Mouse (Mus musculus) heart, embryonic 11.5 days (tissue): ENCODE measurements at regions not wholly inside any gene's neighbourhood (a gene's known extent, or its start where the extent isn't known, plus 50 kb on each side); places are given as distances from the start of the nearest gene placed in this dataset.
"Not testable (repeated sequence)": the region's sequence is repeated elsewhere in the genome, so short reads cannot be mapped to it uniquely, and the experiment has no call there.

Experiments
- ATAC-seq: fragments of 200-750 bp; cut with Nextera tagmentation; replicated peaks from 2 replicates; pipeline ENCODE4 v1.8.0; 2017; ENCODE audit warnings: moderate library complexity; ENCODE audit not compliant: insufficient number of reproducible peaks, low FRiP score, low TSS enrichment
- H3K27ac ChIP-seq: fragments of 300-500 bp; sonication (generic); 2 replicates; pipeline ENCODE4 v1.5.1; 2014; ENCODE audit warnings: mild to moderate bottlenecking, low read depth, low read length
- H3K27me3 ChIP-seq: fragments of 300-500 bp; sonication (generic); 2 replicates; pipeline ENCODE4 v1.6.1; 2014; ENCODE audit warnings: mild to moderate bottlenecking, low read length, mixed read lengths; ENCODE audit not compliant: control insufficient read depth, insufficient read depth
- H3K36me3 ChIP-seq: fragments of 300-500 bp; sonication (generic); 2 replicates; pipeline ENCODE4 v1.6.1; 2014; ENCODE audit warnings: mild to moderate bottlenecking, low read length, moderate library complexity, mixed read lengths; ENCODE audit not compliant: control insufficient read depth, insufficient read depth
- H3K4me1 ChIP-seq: fragments of 300-500 bp; sonication (generic); 2 replicates; pipeline ENCODE4 v1.6.1; 2014; ENCODE audit warnings: low read length; ENCODE audit not compliant: control insufficient read depth, insufficient read depth
- H3K4me2 ChIP-seq: fragments of 300-500 bp; sonication (generic); 2 replicates; pipeline ENCODE4 v1.6.1; 2014; ENCODE audit warnings: mild to moderate bottlenecking, moderate library complexity
- H3K4me3 ChIP-seq: fragments of 300-500 bp; sonication (generic); 2 replicates; pipeline ENCODE4 v1.5.1; 2014; ENCODE audit warnings: low read depth, low read length
- H3K9ac ChIP-seq: fragments of 300-500 bp; sonication (generic); 2 replicates; pipeline ENCODE4 v1.6.1; 2014; ENCODE audit warnings: mild to moderate bottlenecking, low read depth, low read length, moderate library complexity
- H3K9me3 ChIP-seq: fragments of 300-500 bp; sonication (generic); replicated peaks from 2 replicates; pipeline ENCODE4 v1.6.1; 2016; ENCODE audit warnings: low read length; ENCODE audit not compliant: control insufficient read depth
- WGBS: fragments of 180-500 bp; shearing (Covaris S2); extraction: QIAGEN DNeasy Blood & Tissue Kit; methylation state at CpG from one replicate; pipeline ENCODE4 v1.1.7; 2014; ENCODE audit not compliant: insufficient replicate concordance; 5-methylcytosine and 5-hydroxymethylcytosine counted together

DNA sequence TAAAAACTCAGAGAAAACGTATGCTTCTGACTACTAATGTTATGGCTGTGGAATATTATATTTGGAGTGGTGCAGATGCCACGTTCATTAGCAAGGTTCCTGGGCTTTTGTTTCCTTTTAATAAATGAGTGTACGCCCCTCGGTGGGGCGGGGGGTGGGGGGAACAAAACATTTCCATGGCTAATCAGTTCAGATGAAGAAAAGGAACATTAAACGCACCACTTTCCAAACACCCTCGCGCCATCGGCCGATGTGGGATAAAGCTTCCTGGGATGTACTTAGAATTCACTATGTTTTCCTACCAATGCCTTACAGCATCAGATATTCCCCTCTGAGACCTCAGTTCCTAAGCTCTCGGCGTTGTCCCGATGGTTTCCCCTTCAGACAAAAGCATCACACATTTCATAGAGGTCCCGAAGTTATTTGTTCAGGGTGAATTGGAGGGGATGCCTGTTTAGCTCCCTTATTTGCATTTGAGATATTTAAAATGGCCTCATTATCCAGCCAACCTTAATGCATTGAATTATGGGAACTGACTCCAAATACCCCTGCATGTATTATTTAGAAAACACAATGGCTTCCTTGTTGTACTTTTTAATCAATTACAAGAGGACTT is 155.5 kb upstream of the Pmfbp1 start:
- Histone ChIP-seq H3K4me1 (no peaks in the 10 kb centered on the region), H3K27me3 (no peaks in the 10 kb centered on the region)
- no peak for ATAC-seq

GRCm38 (mm10) chr8:109340647-109341046 is 153.2 kb upstream of the Pmfbp1 start:
- H3K4me3 ChIP-seq, H3K4me2 ChIP-seq, H3K9me3 ChIP-seq, H3K27me3 ChIP-seq, H3K27ac ChIP-seq, H3K9ac ChIP-seq, H3K36me3 ChIP-seq, H3K4me1 ChIP-seq, ATAC-seq: not testable (repeated sequence)
- WGBS, result 86% methylated on average over 21 of the region's 21 CpGs

More for the DNA sequence above, 155.5 kb upstream of the Pmfbp1 start:
- no peak overlapping the region for H3K9ac ChIP-seq
- H3K9me3 ChIP-seq, result no peaks in the 10 kb centered on the region
- H3K27ac ChIP-seq, result no peak overlapping the region
- H3K4me3 ChIP-seq, result no peak overlapping the region
- H3K4me2 ChIP-seq, result no peak overlapping the region
- no peaks in the 10 kb centered on the region for H3K36me3 ChIP-seq
- WGBS, result 88% methylated on average over 14 of the region's 14 CpGs

- Histone ChIP-seq H3K9ac (no peak overlapping the region), H3K27me3 (no peaks in the 10 kb centered on the region), H3K4me1 (peaks cover 3% of the 10 kb centered on the region; the same call in 1 of the 2 replicates), H3K27ac (no peak overlapping the region), H3K4me2 (no peak overlapping the region), H3K4me3 (no peak overlapping the region), H3K9me3 (no peaks in the 10 kb centered on the region), H3K36me3 (no peaks in the 10 kb centered on the region)
- ATAC-seq, result no peak
- WGBS, result 83% methylated on average over 9 of the region's 9 CpGs
Observed at GRCm38 (mm10) chr8:109355168-109355567, 138.7 kb upstream of the Pmfbp1 start.

DNA sequence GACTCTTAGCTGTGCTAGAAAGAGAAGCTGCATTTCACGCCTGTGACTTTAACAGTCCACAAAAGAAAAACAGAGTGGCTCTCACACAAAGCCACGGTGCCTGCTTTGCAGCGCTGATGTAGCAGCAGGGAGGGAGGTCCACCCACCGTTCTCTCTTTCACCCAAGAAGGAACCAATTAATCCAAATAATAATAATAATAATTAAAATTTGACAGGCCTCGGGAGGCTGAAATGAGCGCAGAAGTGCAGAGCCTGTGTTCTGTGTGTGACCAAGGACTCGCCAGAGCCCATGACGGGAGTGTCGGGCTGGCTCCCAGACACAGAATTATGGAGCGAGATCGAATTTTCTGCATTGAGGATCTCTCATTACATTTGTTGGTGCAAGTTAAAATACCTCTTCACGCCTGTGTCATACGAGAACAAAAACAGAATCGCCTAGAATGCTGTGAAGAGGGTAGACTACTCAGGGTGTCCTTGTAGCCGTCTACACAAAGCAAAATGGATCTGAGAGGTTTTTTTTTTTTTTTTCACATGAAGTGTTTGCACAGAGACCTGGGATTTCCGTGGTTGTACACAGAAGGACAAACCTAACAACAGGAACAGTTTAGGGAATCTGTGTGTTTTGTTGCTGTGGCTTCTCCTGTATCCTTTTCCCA is 134.3 kb upstream of the Pmfbp1 start:
- Histone ChIP-seq H3K27ac (no peak overlapping the region), H3K27me3 (no peaks in the 10 kb centered on the region), H3K4me2 (peak overlapping the region; percentile 25; the same call in 1 of the 2 replicates), H3K9me3 (no peaks in the 10 kb centered on the region), H3K4me1 (peaks cover 3% of the 10 kb centered on the region; the same call in 1 of the 2 replicates), H3K9ac (no peak overlapping the region), H3K36me3 (no peaks in the 10 kb centered on the region), H3K4me3 (no peak overlapping the region)
- ATAC-seq, result no peak
- WGBS, result 59% methylated on average over 16 of the region's 16 CpGs

DNA sequence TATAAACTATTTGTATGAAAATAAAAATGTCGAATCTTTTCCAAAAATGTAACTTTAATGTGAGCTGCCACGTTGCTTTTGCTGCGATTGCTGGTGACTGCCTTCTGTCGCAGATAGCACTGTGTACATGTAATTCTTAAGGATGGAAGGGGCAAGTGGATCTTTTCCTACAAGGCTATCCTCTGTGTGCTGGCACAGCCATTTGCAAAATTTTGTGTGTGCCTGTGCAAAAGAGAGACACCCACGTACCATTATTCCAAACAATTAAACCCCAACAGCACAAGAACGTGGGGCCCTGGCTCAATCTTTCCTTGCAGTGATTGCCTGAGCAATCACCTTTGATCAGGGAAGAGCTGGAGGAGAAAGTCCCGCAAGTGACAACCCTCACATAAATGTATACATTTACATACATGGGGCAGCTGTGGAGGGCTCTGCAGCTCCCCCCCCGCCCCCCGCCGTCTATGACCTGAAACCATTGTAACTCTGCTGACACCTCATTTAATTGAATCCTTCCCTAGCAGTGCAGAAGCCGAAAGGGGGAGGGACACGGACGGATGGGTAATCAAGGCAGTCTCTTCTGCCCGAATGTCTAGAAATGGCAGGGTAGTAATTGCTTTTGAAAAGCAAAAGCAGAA is 133.6 kb upstream of the Pmfbp1 start:
- H3K9ac ChIP-seq, result no peak overlapping the region
- no peak for ATAC-seq

DNA sequence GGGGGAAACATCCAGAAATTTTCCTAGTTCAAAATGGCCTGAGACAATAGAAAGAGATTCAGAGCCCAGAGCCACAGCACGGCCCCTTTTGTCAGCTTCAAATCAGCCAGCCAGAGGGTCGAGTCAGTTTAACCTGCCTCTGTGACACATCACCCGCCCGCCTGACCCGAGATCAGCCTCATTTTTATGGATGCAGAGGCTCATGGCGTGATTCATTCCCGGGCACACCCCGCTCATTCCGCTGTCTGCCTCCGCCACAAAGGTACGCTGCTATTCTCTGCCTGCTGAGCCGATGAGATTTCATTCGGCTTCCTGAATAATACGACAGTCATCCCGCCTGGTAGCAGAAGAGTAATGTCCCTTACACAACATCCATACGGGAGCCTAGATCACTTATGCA is 132.9 kb upstream of the Pmfbp1 start:
- 19% methylated on average over 16 of the region's 16 CpGs for WGBS
- peak overlapping the region; percentile 66; the same call in 1 of the 2 replicates for H3K9ac ChIP-seq
- H3K4me3 ChIP-seq, result peak overlapping the region; percentile 32
- H3K27ac ChIP-seq, result no peak overlapping the region
- no peak for ATAC-seq
- H3K9me3 ChIP-seq, result no peaks in the 10 kb centered on the region
- peaks cover 3% of the 10 kb centered on the region; the same call in 1 of the 2 replicates for H3K4me1 ChIP-seq
- H3K27me3 ChIP-seq, result no peaks in the 10 kb centered on the region
- no peaks in the 10 kb centered on the region for H3K36me3 ChIP-seq
- peak overlapping the region; percentile 67 for H3K4me2 ChIP-seq

More for the DNA sequence above, 133.6 kb upstream of the Pmfbp1 start:
- Histone ChIP-seq H3K27ac (no peak overlapping the region), H3K4me2 (peak overlapping the region; percentile 67), H3K4me3 (peak overlapping the region; percentile 32; the same call in 1 of the 2 replicates), H3K36me3 (no peaks in the 10 kb centered on the region), H3K9me3 (no peaks in the 10 kb centered on the region), H3K27me3 (no peaks in the 10 kb centered on the region), H3K4me1 (peaks cover 3% of the 10 kb centered on the region; the same call in 1 of the 2 replicates)
- 36% methylated on average over 14 of the region's 14 CpGs for WGBS

DNA sequence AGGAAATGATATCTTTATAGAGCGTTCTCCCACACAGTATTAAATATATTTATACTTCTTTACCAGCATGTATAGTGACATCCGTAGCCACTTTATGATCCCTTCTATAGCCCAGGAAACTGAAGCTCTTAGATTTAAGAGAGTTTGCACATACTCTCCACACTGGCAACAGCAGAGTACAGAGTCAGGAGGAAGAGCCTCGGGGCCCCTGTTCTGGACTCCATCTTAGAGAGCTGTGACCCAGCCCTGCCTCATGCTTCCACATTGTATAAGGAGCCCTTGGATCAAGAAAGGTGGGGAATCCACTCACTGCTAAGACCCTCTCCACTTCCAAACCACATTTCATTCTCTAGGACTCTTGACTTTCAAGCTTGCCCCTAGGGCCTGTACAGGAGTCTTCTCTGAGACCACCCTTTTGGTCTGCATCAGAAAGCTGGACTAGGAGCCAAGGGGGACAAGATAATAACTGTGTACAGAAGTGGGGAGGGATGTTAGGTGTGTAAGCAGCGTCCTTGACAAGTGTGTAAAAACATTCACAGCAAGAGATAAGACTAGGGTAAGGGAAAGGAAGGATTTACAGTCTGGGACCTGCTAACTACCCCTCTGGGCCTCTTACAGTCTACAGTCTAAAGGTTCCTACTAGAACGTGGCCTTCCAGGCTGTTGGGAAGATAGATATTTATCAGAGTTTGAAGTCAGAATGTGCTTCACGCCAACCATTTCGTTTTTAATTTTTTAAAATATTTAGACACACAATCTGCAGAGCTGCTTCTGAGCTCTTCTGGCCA is 132.1 kb upstream of the Pmfbp1 start:
- no peak overlapping the region for H3K4me2 ChIP-seq

DNA sequence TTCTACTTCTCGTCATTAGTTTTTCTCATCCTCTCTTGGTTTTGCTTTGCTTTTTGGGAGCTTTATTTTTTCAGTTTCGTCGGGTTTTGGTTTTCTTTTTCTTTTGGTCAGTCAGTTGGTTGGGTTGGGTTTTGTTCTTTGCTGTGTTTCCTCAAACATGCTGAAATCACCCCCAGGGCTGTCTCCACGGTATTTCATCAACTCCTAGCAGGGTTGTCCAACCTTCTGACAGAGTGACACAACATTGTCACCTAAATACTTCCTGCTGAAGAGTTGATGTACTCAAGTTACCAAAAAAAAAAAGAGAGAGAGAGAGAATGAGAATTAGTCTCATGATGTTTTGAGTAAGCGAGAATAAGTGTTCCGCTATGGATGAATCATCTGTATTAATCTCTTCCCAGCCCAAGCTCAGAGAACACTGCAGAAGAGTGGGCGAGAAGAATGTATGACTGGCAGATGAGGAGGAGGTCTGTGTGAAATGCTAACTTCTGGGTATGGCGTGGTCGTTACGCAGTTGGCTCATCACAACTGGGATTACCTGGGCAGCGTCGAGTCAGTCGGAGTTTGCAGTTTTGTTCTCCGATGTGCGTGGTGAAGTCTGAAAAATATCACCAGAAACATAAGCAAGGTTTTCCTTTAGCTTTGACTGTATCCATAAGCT is 130.5 kb upstream of the Pmfbp1 start:
- no peaks in the 10 kb centered on the region for H3K27me3 ChIP-seq
- H3K4me1 ChIP-seq, result peaks cover 3% of the 10 kb centered on the region; the same call in 1 of the 2 replicates
- H3K4me3 ChIP-seq, result no peak overlapping the region
- H3K9ac ChIP-seq, result no peak overlapping the region
- no peak overlapping the region for H3K27ac ChIP-seq
- 87% methylated on average over 15 of the region's 15 CpGs for WGBS
- no peak for ATAC-seq
- no peaks in the 10 kb centered on the region for H3K36me3 ChIP-seq
- no peaks in the 10 kb centered on the region for H3K9me3 ChIP-seq
- no peak overlapping the region for H3K4me2 ChIP-seq

More for the DNA sequence above, 132.1 kb upstream of the Pmfbp1 start:
- peaks cover 3% of the 10 kb centered on the region; the same call in 1 of the 2 replicates for H3K4me1 ChIP-seq
- H3K9ac ChIP-seq, result no peak overlapping the region
- H3K9me3 ChIP-seq, result no peaks in the 10 kb centered on the region
- no peak overlapping the region for H3K4me3 ChIP-seq
- H3K27me3 ChIP-seq, result no peaks in the 10 kb centered on the region
- WGBS, result 67% methylated on average over 7 of the region's 7 CpGs
- no peak for ATAC-seq
- no peaks in the 10 kb centered on the region for H3K36me3 ChIP-seq
- no peak overlapping the region for H3K27ac ChIP-seq
